Mouse (Mus musculus) urinary bladder, postnatal 10 days (tissue): ENCODE data around the gene Fosl1.

ENCODE experiments used
- DNase-seq: peaks from one replicate; pipeline ENCODE4 v3.0.0; 2022; ENCODE audit warnings: low spot score

Gene Fosl1

DNA sequence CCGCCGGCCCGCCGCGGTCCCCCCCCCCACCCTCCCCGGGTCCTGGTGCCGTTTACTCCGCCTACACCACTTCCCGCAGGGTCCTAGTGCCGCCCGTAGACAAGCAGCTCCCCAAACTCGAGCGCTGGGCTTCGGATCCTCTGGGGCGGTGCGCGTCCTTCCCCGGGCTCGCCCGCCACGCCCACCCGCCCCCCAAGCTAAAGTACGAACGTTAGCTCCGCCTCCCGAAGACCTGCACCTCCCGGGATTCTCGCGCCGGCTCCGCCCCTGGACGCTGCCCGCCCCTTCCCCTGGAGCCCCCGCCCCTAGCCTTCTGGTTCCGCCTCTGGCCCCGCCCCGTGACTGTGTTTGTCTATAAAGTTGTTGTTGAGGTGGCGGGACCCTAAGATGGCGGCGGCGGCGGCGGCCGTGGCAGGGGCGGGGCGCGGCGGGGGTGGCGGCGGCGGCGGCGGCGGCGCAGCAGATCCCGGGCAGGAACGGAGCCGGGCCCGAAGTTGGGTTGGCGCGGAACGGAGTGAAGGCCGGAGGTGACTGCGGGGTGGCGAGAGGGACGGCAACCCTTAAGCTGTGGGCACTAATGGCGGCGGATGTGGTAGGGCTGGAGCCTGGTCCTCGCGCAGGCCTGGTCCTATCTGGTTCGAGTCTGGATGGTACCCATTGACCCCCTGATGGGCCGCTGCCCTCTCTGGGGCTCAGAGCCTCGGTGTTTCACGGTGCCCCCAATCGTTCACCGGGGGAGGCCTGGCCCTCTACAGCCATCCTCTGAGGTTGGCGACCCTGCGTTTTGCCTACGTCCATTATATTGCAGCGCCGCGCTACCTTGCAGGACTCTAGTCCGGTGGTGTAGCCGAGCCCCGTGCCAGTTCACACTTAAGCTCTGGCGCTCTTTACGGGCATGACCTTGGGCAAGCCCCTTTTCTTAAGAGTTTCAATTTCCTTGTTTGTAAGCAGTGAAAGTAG lies 22.3 kb upstream of the Fosl1 start, which contains the start of the genes Drap1 and AI837181:
TSS of gene Drap1 (minus strand) at position 198 of the 960 bp plus-strand sequence.
TSS of gene AI837181 (plus strand) at position 363 of the 960 bp plus-strand sequence.
- peak; percentile 85 for DNase-seq

DNA sequence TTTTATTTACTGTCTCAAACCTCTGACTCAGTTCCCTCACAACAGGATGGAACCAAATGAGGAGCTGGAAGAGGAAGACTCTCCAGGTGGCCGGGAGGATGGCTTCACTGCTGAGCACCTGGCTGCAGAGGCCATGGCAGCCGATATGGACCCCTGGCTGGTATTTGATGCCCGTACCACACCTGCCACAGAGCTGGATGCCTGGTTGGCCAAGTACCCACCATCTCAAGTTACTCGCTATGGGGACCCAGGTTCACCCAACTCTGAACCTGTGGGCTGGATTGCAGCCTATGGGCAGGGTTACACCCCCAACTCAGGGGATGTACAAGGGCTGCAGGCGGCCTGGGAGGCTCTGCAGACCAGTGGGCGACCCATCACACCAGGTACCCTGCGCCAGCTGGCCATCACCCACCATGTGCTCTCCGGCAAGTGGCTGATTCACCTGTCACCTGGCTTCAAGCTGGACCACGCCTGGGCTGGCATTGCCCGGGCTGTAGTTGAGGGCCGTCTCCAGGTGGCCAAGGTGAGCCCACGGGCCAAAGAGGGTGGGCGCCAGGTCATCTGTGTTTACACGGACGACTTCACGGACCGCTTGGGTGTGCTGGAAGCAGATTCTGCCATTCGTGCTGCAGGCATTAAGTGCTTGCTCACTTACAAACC lies 21.3 kb upstream of the Fosl1 start:
- DNase-seq, result no peak

DNA sequence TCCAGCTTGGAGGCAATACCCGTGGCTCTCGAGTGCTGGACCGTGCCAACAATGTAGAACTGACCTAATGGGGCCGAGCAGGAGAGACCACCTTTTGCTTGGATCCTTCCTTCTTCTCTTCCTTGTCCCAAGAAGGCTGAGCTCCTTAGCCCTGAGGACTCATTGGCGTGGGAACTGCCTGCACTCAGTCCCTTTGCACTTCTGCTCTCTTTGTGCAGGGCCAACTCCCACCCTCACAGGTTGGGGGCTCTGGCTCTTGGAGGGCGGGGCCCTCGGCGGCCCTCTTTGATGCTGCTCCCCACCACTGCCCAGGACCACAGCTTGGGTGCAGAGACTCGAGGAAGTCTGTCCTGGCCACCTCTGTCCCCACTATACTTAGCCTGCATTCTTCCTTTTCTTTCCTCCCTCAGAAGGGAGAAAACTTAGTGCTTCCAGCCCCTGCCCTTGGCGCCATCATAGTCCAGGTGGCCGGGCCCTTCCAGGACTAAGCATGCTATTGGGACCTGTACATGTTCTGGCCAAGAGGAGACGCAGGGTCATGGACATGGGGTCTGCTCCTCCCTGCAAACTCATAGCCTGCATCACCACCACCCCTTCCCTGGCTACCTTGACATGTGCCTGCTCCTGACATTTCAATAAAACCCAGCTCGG lies 20.6 kb upstream of the Fosl1 start:
- no peak for DNase-seq

DNA sequence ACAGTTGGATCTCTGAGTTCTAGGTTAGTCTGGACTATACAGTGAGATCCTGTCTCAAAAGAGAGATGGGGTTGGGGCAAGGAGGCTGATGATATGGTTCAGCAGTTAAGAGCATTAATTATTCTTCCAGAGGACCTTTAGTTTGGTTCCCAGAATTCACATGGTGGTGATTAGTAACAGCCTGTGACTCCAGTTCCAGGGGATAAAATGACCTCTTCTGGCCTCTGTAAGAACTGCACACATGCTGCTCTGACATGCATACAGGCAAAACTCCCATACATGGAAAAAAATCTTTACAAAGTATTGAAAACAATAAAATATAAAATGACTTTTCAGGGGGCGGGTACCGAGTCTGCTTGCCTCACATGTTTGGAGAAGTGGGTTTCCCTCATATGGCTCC lies 19.3 kb upstream of the Fosl1 start:
- DNase-seq, result no peak

DNA sequence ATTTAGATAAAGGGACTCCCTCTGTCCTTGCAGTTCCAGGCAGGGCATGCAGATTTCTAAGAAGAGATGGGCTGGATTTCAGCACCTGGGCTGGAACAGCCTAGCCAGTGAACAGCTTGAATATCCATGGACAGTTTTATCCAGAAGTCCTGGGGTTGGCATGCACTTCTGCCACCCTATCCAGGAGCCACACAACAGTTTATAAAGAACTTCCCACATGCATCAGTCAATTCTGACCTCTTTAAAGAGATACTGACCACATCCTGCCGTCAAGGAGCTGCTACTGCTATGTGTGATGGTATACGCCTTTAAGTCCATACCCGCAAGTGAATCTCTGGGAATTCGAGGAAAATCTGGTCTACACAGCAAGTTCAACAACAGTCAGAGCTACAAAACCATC lies 18.1 kb upstream of the Fosl1 start:
- DNase-seq, result no peak

DNA sequence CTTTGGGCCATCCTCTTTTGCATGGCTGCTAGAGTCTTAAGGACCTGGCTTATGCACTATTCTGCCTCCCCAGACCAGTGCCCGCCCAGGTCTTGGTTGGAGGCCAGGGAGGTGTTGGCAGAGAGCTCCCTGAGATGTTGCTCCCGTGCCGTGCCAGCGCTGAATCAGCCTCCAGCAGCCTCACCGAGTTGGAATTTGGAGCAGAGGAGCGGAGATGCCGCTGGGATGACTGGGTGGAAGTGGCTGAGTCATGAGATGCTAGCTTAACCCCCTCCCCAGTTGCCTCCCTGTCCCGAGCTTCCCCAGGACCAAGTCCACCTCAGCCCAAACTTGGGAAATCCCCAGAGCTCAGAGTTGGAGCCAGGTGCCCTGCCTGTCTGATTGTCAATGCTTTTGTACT lies 17.5 kb upstream of the Fosl1 start:
- DNase-seq, result peak; percentile 49

DNA sequence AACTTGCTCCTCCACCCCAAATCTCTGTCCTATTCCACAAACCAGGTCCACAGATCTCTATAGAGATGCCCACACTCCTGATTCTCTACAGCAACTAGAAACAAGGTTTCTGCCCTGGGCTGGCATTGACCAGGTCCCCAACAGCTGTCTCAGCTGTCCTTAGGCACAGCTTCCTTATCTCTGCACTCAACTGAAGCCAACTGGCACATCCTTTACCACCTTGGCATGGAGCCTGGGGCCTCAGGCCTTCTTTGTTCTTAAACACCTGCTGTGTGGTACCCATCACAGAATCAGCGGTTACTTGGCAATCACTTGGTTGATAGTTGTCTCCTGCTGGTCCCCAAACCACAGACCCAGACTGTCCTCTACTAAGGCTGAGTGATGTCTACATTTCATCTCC lies 16.9 kb upstream of the Fosl1 start:
- no peak for DNase-seq

DNA sequence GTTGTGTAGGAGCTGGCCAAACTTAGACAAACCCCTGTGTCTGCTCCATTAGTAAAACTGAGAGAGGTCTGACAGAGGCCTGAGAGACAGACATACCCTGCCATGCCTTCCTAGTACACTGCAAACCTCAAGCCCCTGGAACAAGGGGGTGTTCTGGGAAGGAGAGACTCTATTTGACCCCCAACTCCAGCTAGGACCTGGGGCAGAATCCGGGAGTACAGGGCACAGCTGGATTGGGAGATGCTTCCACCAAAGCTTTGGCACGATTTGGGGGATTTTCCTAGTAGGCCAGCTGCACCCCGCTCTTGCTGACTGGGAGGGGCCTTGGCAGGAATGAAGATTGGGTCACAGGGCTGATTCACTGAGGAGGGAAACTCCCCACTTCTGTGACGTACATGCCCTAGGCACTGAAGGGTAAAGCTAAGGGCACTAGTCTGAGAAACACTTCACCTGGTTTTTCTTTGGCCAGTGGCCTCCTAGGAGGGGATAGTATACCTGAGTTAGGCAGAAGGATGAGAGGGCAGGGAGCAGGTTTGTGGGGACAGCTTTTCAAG lies 15.4 kb upstream of the Fosl1 start:
- no peak for DNase-seq

DNA sequence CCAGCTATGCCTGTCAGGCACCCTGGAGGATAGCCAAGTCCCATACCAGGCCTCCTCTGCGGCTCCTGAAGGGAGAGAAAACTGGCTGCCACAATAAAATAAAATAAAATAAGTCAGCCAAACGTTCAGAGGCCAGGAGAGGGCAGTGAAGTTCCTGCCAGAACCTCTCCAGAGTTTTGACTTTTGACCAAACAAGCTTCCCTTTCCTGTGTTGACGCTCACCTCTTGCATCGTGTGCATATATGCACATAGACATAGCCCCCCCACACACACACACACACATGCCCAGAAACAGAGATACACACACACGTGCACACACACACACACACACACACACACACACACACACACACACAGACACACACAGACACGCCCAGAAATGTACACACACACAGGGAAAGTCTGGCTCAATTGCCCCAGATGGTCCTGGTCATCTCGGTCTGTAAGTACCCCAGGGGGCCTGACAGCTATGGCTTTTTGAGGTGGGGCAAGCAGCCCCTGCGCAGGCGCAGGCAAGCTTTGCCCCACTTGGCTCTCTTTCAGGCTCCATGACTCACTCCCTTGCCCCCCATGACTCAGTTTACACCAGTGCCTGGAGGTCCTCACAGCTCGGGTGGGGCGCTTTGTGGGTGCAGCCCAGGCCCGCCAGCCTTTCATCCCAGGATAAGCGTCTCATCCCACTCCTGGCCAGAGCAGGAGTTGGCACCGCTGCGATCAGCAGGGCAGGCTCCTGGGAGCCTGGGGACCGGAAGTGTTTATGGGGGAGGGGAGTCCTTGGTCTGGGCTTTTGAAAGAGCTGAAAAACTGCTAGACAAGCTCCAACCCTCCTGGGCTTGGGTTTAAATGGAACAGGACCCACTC lies 14.1 kb upstream of the Fosl1 start:
- DNase-seq, result no peak

DNA sequence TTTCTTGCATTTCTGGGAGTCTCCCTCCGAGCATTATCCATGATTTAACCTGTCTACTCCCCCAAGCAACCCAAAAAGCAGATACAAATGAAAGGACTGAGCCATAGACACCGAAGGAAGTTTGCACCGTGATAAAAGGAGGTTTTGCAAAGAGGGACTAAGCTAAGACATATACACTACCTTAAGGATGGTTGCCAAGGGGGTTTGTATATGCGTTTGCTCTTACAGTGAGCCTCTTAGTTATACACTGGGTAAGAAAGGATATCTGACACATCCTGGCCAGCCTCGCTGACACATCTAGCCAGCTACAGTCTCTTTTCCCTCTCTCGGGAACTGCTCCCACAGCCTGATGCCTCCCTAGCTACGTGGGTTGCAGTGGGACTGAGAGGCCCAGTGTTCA lies 13.4 kb upstream of the Fosl1 start:
- DNase-seq, result no peak

DNA sequence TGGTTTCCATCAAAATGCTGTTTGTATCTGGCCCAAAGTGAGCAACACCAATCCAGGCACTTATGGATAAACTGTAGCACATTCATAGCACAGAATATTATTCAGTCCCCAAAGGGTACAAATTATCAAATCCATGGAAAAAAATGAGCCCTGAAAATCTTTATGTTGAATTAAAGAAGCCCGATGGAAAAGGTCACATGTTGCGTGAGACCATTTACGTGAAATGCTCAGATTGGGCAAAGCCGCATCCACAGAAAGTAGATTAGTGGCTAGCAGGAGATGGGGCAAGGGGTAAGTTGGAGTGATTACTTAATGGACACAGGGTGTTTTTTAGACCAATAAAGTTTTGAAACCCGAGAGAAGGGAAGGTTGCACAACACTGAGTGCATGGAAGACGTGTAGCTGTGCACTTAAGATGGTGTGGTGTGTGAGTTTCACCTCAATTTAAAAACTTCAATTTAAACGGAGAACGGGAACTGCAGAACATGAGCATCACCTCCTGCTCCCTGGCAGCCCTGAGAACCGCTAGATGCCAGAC lies 2.9 kb upstream of the Fosl1 start:
- no peak for DNase-seq

DNA sequence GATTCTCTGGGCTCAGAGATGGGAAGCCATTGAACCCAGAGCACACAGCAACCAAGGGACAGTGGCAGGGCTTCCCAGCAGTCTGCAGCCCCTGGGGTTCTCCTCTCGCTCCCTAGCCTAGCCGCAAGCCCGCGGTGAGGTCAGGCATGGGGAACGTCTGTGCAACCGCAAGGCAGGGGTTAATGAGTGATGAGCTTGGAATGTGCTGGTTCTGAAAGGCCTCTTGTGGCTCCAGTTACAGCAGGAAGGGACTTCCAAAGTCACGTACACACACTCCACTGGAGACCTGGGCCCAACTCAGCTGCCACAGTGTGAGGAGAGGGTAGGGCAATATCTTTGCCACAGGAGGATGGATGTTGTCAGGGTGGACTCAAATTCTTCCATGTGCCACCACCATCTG lies 2.4 kb upstream of the Fosl1 start:
- no peak for DNase-seq

DNA sequence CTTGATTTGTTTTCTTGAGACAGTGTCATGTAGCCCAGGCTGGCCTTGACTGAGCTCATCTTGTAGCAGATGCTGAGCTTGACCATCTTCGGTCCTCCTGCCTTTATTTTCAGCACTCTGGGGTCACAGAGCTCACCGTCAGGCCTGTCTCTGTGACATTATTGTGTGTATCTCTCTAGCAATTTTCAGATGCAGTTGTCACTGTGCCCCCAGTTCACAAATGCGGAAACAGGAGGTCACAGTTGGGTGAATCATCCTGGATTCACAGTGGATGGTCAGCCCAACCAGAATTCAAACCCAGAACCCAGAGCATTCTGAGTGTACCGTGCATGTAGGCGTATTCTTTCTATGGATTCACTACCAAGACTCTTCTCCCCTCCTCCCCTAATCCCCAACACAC lies 1.6 kb upstream of the Fosl1 start:
- DNase-seq, result no peak

DNA sequence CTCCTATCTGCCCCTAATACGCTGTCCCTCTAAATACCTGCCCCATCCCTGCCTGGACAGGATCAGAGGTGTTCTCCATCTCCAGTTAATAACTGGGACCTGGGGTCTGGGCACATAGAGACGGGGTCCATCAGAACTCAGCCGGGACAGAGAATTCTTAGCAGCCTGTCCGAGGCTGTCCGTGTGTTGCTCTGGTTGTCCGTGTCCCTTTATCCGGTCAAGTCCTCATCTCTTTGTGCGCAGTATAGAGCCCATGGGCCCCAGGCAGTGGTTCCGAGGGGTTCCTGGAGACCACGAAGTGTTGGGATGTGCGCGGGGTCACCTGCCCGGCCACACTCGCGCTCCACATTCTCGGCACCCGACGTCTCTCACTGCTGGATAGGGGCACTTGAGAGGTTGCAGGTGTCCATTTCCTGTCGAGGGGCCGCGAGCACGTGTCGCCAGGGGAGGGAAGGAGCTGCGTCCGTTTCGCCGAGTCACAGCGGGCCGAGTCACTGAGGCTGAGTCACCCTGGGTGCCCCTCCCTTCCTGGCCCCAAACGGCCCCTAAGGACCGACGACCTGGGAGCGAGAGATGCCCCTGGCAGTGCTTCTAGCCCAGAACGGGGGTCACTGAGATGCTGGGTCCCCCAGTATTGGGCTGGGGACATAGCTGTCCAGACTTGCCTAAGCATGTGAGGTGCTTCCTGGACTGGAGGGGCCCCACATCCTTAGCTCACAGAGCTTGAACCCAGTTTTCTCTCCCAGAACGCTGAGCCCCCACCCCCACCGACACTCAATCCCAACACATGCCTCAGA lies 1.2 kb downstream of the Fosl1 start:
- DNase-seq, result no peak

DNA sequence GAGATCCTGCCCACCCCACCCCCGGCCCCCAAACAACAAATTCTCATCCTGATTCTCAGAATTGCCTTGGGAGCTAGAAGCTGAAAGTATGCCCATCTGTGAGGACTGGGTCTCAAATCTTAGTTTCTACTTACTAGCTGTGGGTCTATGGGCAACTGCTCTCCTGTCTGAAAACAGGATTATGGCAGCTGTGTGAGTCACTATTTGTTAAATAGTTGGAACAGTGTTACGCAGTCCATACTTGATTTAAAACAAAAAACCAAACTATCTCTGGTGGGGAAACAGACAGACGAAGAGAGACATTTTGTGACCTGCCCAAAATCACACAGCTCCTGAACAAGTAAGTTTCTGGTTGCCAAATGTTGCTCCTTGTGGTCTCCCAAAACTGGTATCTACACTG lies 2.3 kb downstream of the Fosl1 start:
- DNase-seq, result no peak

DNA sequence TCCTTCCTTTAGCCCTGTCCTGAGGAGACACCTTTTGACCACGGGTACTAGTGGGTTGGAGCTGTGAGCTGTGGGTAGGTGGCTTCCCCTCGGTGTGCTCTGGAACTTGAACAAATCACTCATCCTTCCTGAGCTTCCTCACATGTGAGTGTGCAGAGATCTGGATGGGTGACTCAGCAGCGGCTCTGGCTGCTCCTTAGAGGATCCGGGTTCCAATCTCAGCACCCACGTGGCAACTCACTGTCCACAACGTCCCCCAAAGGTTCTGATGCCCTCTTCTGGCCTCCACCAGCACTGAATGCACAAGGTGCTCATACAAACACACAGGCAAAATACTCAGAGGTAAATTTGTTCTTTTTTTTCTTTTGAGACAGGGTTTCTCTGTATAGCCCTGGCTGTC lies 4.4 kb downstream of the Fosl1 start:
- DNase-seq, result no peak

DNA sequence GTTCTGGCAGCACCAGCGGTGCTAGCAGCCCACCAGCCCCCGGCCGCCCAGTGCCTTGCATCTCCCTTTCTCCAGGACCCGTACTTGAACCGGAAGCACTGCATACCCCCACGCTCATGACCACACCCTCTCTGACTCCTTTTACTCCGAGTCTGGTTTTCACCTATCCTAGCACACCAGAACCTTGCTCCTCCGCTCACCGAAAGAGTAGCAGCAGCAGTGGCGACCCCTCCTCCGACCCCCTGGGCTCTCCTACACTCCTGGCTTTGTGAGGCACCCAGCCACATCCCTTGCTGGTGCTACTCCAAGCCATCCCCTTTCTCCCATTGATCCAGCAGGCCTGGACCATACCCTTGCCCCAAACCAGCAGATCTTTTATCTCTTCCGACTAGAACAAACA lies 7.7 kb downstream of the Fosl1 start:
- no peak for DNase-seq

DNA sequence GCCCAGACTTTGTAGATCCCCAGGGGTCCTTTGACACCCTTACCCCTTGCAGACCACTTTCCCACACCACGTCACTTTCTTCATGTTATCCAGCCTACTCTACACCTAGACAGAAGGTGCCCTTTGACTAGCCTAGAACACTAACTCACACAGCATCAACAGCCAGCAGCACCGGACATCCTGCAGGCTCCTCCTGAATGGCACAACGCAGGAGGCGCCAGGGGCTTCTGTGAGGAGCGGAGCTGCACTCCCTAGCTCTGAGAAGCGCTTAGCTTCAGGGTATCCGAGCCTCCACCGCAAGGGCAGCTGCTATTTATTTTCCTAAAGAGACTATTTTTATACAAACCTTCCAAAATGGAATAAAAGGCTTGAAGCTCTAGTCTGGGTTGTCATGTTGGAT lies 8.2 kb downstream of the Fosl1 start:
- no peak for DNase-seq

DNA sequence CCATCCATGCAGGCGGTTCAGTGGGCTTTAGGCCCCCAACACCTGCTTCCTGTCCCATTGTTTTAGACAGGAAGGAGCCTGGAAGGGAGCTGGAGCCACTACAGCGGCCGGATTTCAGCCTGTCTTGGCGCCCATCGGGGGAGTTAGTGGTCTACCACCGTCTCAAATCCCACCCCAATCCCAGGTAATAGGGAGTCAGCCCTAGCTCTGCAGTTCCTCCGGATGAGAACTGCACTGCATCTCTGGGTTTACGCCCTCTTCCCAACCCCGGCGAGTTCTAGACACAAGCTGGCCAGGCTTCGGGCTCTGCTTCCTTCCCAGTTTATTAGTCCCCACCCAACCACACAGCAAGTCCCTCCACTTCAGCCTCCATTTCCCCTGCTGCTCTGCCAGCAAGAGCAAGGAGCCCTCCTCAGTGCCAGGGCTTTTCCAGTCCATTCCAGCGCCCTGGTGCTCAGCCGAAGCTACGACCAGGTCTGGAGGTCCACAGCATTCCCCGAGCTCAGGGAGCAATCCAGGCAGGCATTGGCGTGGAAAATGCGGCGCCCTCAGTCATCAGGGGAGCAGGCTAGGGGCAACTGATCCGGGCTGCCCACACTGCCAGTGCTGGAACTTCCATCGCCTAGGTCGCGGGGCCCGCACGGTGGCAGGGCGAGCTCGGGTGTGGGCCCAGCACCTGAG lies 9.0 kb downstream of the Fosl1 start:
- DNase-seq, result no peak
